Mouse (Mus musculus) erythroblast, adult 5-6 weeks (primary cell): Measurements from ENCODE around the gene Bpifa2. TPM values are rescaled to one million over a fixed set of nuclear protein-coding genes. Genes with fewer than 3 reads are reported as not detected.
"Not testable (repeated sequence)": the region's sequence is repeated elsewhere in the genome, so short reads cannot be mapped to it uniquely, and the experiment has no call there.

Experiments used
- ATAC-seq: replicated peaks from 2 replicates; pipeline ENCODE4 v1.8.0; 2016; ENCODE audit warnings: moderate number of reproducible peaks, mild to moderate bottlenecking, moderate TSS enrichment, inconsistent platforms; ENCODE audit not compliant: poor library complexity, low FRiP score, severe bottlenecking
- total RNA-seq, 2 experiments: library from RNA; stranded (forward) in 1 of 2; stranded (reverse) in 1 of 2; fragments of 150-400 nt in 1 of 2; fragments of 200-764, 138-1000 nt in 1 of 2; gene quantifications; 2 replicates each; pipeline versions ENCODE4 v1.2.3 to v1.2.4; 2015 to 2017; ENCODE audit warnings: low replicate concordance in 2 of 2

Gene Bpifa2
- total RNA-seq (2015; ENCODE audit: low replicate concordance): not detected in 2 replicates
- total RNA-seq (2017; ENCODE audit: low replicate concordance): not detected in 2 replicates

GRCm38 (mm10) chr2:154007965-154008364 lies at the start of gene Bpifa2:
Gene Bpifa2 (plus strand): TSS chr2:154008265.
- no peak for ATAC-seq

GRCm38 (mm10) chr2:153962821-153963331 lies 45.2 kb upstream of the Bpifa2 start:
- no peak for ATAC-seq

GRCm38 (mm10) chr2:153963334-153963733 lies 44.7 kb upstream of the Bpifa2 start:
- no peak for ATAC-seq

GRCm38 (mm10) chr2:153970221-153970620 lies 37.8 kb upstream of the Bpifa2 start:
- no peak for ATAC-seq

GRCm38 (mm10) chr2:153974582-153974981 lies 33.5 kb upstream of the Bpifa2 start, which contains the start of gene Bpifa6:
Gene Bpifa6 (plus strand): TSS chr2:153974945.
- ATAC-seq: no peak

GRCm38 (mm10) chr2:153995770-153996169 lies 12.3 kb upstream of the Bpifa2 start:
- ATAC-seq: peak; percentile 81

GRCm38 (mm10) chr2:154000501-154000900 lies 7.6 kb upstream of the Bpifa2 start:
- no peak for ATAC-seq

GRCm38 (mm10) chr2:154001056-154001455 lies 7.0 kb upstream of the Bpifa2 start:
- ATAC-seq: no peak

- ATAC-seq: no peak
These were observed 3.6 kb upstream of the Bpifa2 start for GRCm38 (mm10) chr2:154004456-154004855.

GRCm38 (mm10) chr2:154005094-154005493 lies 3.0 kb upstream of the Bpifa2 start:
- no peak for ATAC-seq

- ATAC-seq: no peak
These were observed 2.3 kb upstream of the Bpifa2 start for GRCm38 (mm10) chr2:154005734-154006133.

- ATAC-seq: no peak
These were observed 1.7 kb upstream of the Bpifa2 start for GRCm38 (mm10) chr2:154006331-154006730.

- ATAC-seq: no peak
These were observed 684 bp upstream of the Bpifa2 start for GRCm38 (mm10) chr2:154007381-154007780.

GRCm38 (mm10) chr2:154017990-154018389 lies 9.9 kb downstream of the Bpifa2 start:
- ATAC-seq: no peak

GRCm38 (mm10) chr2:154024676-154025075 lies 16.6 kb downstream of the Bpifa2 start:
- not testable (repeated sequence) for ATAC-seq

- no peak for ATAC-seq
These were observed 30.9 kb downstream of the Bpifa2 start for GRCm38 (mm10) chr2:154038932-154039331.

- no peak for ATAC-seq
These were observed 36.7 kb downstream of the Bpifa2 start for GRCm38 (mm10) chr2:154044743-154045142.

GRCm38 (mm10) chr2:154058690-154059089 lies 50.6 kb downstream of the Bpifa2 start:
- ATAC-seq: no peak
